ENCODE assay signal across 8 mouse cellular contexts in the genomic region with DNA sequence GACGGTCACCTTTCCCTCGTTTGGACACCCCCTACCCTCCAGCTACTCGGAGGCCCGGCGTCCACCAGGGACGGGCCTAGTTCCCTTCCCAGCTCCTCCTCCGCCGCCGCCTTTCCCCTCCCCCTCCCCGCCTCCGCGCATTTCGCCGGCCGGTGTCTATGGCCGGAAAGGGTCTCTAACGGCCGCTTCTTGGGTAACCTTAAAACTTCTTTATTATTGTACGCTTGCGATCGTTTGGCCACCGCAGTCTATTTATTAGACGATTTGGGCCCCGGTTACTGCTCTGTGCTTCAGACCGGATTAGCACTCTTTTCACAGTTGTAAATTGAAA. TPM values are rescaled to one million over a fixed set of nuclear protein-coding genes. Genes with fewer than 3 reads are reported as not detected.
A peak's percentile ranks its signal among the peaks of the same experiment; 100 is the strongest.
DNase-seq lines count a peak whose midpoint lies in the region; ATAC-seq lines count a peak whose summit lies in the region.

No protein-coding gene starts in this region.

- peak overlapping the region; percentile 79 for H3K4me2 ChIP-seq in liver, embryonic 11.5 days
- H3K4me2 ChIP-seq in stomach, embryonic 15.5 days: peak overlapping the region; percentile 56

- peaks cover 19% of the 10 kb centered on the region for H3K4me1 ChIP-seq in liver, embryonic 11.5 days (replicated peaks; ENCODE audit: control insufficient read depth, insufficient read depth, low read length)
- H3K4me1 ChIP-seq in stomach, embryonic 15.5 days: peaks cover 9% of the 10 kb centered on the region

- no peaks in the 10 kb centered on the region for H3K9me3 ChIP-seq in liver, embryonic 11.5 days (ENCODE audit: control insufficient read depth, low read length)
- no peaks in the 10 kb centered on the region for H3K9me3 ChIP-seq in stomach, embryonic 15.5 days

- peak; percentile 61 for ATAC-seq in liver, embryonic 11.5 days (replicated peaks; ENCODE audit: low FRiP score)
- ATAC-seq in stomach, embryonic 15.5 days (ENCODE audit: insufficient read depth, low FRiP score, low read depth): peak; percentile 62

- WGBS in liver, embryonic 11.5 days: under 1% methylated on average over 25 of the region's 25 CpGs
- WGBS in stomach, embryonic 15.5 days: under 1% methylated on average over 25 of the region's 25 CpGs

- peak overlapping the region; percentile 92 for H3K27ac ChIP-seq in liver, embryonic 11.5 days (ENCODE audit: low read depth, low read length)
- H3K27ac ChIP-seq in stomach, embryonic 15.5 days: peak overlapping the region; percentile 99

- DNase-seq in left cerebral cortex, adult 18-20 months (ENCODE audit: low spot score in 2 of 2): peak; percentile 63 to 76
- no peak for DNase-seq in left cerebral cortex, adult 11 months (ENCODE audit: low spot score)
- peak; percentile 61 for DNase-seq in embryo, embryonic 11.5 days (ENCODE audit: low read depth, low spot score)
- DNase-seq in heart, adult 11 months: peak; percentile 98
- peak; percentile 76 for DNase-seq in kidney, adult 9 months
- DNase-seq in liver, embryonic 11.5 days (ENCODE audit: low spot score): peak; percentile 82
- DNase-seq in natural killer cell, adult 2 months (ENCODE audit: low spot score in 2 of 2): peak; percentile 55 to 61

- H3K4me3 ChIP-seq in liver, embryonic 11.5 days (ENCODE audit: low read depth, low read length): peak overlapping the region; percentile 83
- H3K4me3 ChIP-seq in stomach, embryonic 15.5 days (replicated peaks): peak overlapping the region; percentile 76

- H3K9ac ChIP-seq in liver, embryonic 11.5 days (ENCODE audit: low read depth, low read length): peak overlapping the region; percentile 77
- peak overlapping the region; percentile 80 for H3K9ac ChIP-seq in stomach, embryonic 15.5 days

- no peaks in the 10 kb centered on the region for H3K27me3 ChIP-seq in liver, embryonic 11.5 days (replicated peaks; ENCODE audit: control insufficient read depth, insufficient read depth, low read length)
- H3K27me3 ChIP-seq in stomach, embryonic 15.5 days (replicated peaks): no peaks in the 10 kb centered on the region

- H3K36me3 ChIP-seq in liver, embryonic 11.5 days (ENCODE audit: control insufficient read depth, insufficient read depth, low read length): peaks cover 19% of the 10 kb centered on the region
- peaks cover 7% of the 10 kb centered on the region for H3K36me3 ChIP-seq in stomach, embryonic 15.5 days

RNA-seq across cellular contexts. Expression of a gene that starts 0.9 kb away (rescaled TPM):
- total RNA-seq in left cerebral cortex, adult 18-20 months (2021): 100 to 1,000 TPM; 202 to 210 TPM
- polyA plus RNA-seq in liver, embryonic 11.5 days (2014; fragmentation: Nextera tagmentation; extraction: Ambion mirVana): 90.9 and 101 TPM in 2 replicates
- 108 and 114 TPM in 2 replicates for polyA plus RNA-seq in stomach, embryonic 15.5 days (2015; fragmentation: Nextera tagmentation; extraction: Ambion mirVana)

RNA-seq across cellular contexts. Expression of a gene that starts 1.4 kb away (rescaled TPM):
- total RNA-seq in left cerebral cortex, adult 18-20 months (2021): 10 to 100 TPM; 53.0 TPM
- polyA plus RNA-seq in liver, embryonic 11.5 days (2014; fragmentation: Nextera tagmentation; extraction: Ambion mirVana): 227 and 251 TPM in 2 replicates
- polyA plus RNA-seq in stomach, embryonic 15.5 days (2015; fragmentation: Nextera tagmentation; extraction: Ambion mirVana): 107 and 115 TPM in 2 replicates

RNA-seq across cellular contexts. Expression of a gene that starts 29.4 kb away (rescaled TPM):
- 1 to 10 TPM; 8.3 to 8.6 TPM for total RNA-seq in left cerebral cortex, adult 18-20 months (2021)
- polyA plus RNA-seq in liver, embryonic 11.5 days (2014; fragmentation: Nextera tagmentation; extraction: Ambion mirVana): 2.2 and 3.0 TPM in 2 replicates
- polyA plus RNA-seq in stomach, embryonic 15.5 days (2015; fragmentation: Nextera tagmentation; extraction: Ambion mirVana): 2.9 and 3.3 TPM in 2 replicates

RNA-seq across cellular contexts. Expression of a gene that starts 40.4 kb away (rescaled TPM):
- 10 to 100 TPM; 20.1 to 20.5 TPM for total RNA-seq in left cerebral cortex, adult 18-20 months (2021)
- polyA plus RNA-seq in liver, embryonic 11.5 days (2014; fragmentation: Nextera tagmentation; extraction: Ambion mirVana): 38.3 and 44.4 TPM in 2 replicates
- 20.5 and 21.1 TPM in 2 replicates for polyA plus RNA-seq in stomach, embryonic 15.5 days (2015; fragmentation: Nextera tagmentation; extraction: Ambion mirVana)

RNA-seq across cellular contexts. Expression of a gene that starts 50.6 kb away (rescaled TPM):
- total RNA-seq in left cerebral cortex, adult 18-20 months (2021): 10 to 100 TPM; 87.7 to 92.8 TPM
- polyA plus RNA-seq in liver, embryonic 11.5 days (2014; fragmentation: Nextera tagmentation; extraction: Ambion mirVana): 13.3 and 14.0 TPM in 2 replicates
- polyA plus RNA-seq in stomach, embryonic 15.5 days (2015; fragmentation: Nextera tagmentation; extraction: Ambion mirVana): 40.6 and 46.7 TPM in 2 replicates
